Mouse (Mus musculus) gastrocnemius, postnatal 14 days (tissue): ENCODE measurements around the gene Slc38a9. TPM values are rescaled to one million over a fixed set of nuclear protein-coding genes. Genes with fewer than 3 reads are reported as not detected.

Source experiments
- total RNA-seq, 2 experiments: library from RNA; stranded (reverse); gene quantifications; 2 replicates each; pipeline ENCODE4 v1.2.3; 2021

The Slc38a9 gene
- total RNA-seq, 2 experiments from 2014 or later, result 4.1 to 6.2 TPM

Other genes starting within 250 kb of the Slc38a9 start
- 100 to 1,000 TPM; 112 to 121 TPM for gene Il6st, start 196.7 kb upstream of the Slc38a9 start, total RNA-seq
- under 1 TPM; 0.10 to 0.16 TPM for gene Il31ra, start 66.4 kb upstream of the Slc38a9 start, total RNA-seq
- gene Ddx4, start 8.3 kb upstream of the Slc38a9 start, total RNA-seq, result not detected
- gene Plpp1, start 140.0 kb downstream of the Slc38a9 start, total RNA-seq, result 10 to 100 TPM; 57.8 to 63.2 TPM